Mouse (Mus musculus) stomach, embryonic 16.5 days (tissue): ENCODE data around the gene Per2. TPM values are rescaled to one million over a fixed set of nuclear protein-coding genes. Genes with fewer than 3 reads are reported as not detected.
"Not testable (repeated sequence)": the region's sequence is repeated elsewhere in the genome, so short reads cannot be mapped to it uniquely, and the experiment has no call there.

Experiments used
- ATAC-seq: fragments of 200-750 bp; cut with Nextera tagmentation; 2 replicates; pipeline ENCODE4 v1.8.0; 2017; ENCODE audit warnings: moderate number of reproducible peaks, moderate TSS enrichment; ENCODE audit not compliant: insufficient read depth, low FRiP score
- H3K27ac ChIP-seq: fragments of 300-500 bp; sonication (generic); 2 replicates; pipeline ENCODE4 v1.5.1; 2014; ENCODE audit warnings: low read length
- H3K27me3 ChIP-seq: fragments of 300-500 bp; sonication (generic); 2 replicates; pipeline ENCODE4 v1.6.1; 2014; ENCODE audit warnings: low read length, control low read depth, mixed read lengths; ENCODE audit not compliant: control insufficient read depth, insufficient read depth
- H3K36me3 ChIP-seq: fragments of 300-500 bp; sonication (generic); 2 replicates; pipeline ENCODE4 v1.6.1; 2014; ENCODE audit warnings: low read length; ENCODE audit not compliant: control insufficient read depth, insufficient read depth
- H3K4me1 ChIP-seq: fragments of 300-500 bp; sonication (generic); 2 replicates; pipeline ENCODE4 v1.6.1; 2014; ENCODE audit warnings: low read length, control low read depth, mixed read lengths; ENCODE audit not compliant: control insufficient read depth, insufficient read depth
- H3K4me2 ChIP-seq: fragments of 300-500 bp; sonication (generic); 2 replicates; pipeline ENCODE4 v1.6.1; 2014; ENCODE audit warnings: low read depth, low read length, mixed read lengths
- H3K4me3 ChIP-seq: fragments of 300-500 bp; sonication (generic); replicated peaks from 2 replicates; pipeline ENCODE4 v1.5.1; 2014; ENCODE audit warnings: mild to moderate bottlenecking, low read length
- H3K9ac ChIP-seq: fragments of 300-500 bp; sonication (generic); 2 replicates; pipeline ENCODE4 v1.6.1; 2014; ENCODE audit warnings: low read length
- H3K9me3 ChIP-seq: fragments of 300-500 bp; sonication (generic); replicated peaks from 2 replicates; pipeline ENCODE4 v1.6.1; 2016; ENCODE audit warnings: low read length, control low read depth; ENCODE audit not compliant: control insufficient read depth
- WGBS: fragments of 180-500 bp; shearing (Covaris S2); extraction: QIAGEN DNeasy Blood & Tissue Kit; methylation state at CpG from one replicate; pipeline ENCODE4 v1.1.7; 2014; 5-methylcytosine and 5-hydroxymethylcytosine counted together
- polyA plus RNA-seq: library from polyadenylated mRNA; unstranded; fragments of >200 nt; fragmentation: Nextera tagmentation; extraction: Ambion mirVana; gene quantifications from 2 replicates; pipeline ENCODE4 v1.2.1, GENCODE M21; 2015

The Per2 gene
- polyA plus RNA-seq, 1 experiment from 2014 or later: 7.7 TPM

DNA sequence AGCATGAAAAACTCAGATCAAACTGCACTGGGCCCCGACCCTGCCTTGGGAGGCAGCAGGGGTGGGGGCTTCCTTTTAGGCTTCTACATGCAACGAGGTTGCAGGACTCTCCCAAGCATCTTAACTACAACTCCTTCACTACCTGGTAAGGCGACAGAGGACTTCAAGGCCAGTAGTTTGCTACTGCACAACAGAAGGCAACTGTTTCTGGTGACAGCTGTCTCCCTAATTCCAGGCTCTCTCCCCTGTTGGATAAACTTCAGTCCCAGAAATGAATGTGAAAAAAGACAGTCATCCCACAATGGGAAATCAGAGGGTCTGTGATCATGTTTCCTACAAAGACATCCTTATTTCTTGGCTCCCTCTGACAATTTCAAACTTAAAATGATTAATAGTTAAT lies 26.3 kb upstream of the Per2 start:
- ATAC-seq: no peak
- WGBS: 70% methylated on average over 3 of the region's 3 CpGs
- no peaks in the 10 kb centered on the region for H3K36me3 ChIP-seq
- no peak overlapping the region for H3K9ac ChIP-seq
- H3K4me1 ChIP-seq: peaks cover 5% of the 10 kb centered on the region
- H3K9me3 ChIP-seq: no peaks in the 10 kb centered on the region
- no peak overlapping the region for H3K4me2 ChIP-seq
- H3K27ac ChIP-seq: no peak overlapping the region
- H3K4me3 ChIP-seq: no peak overlapping the region
- H3K27me3 ChIP-seq: no peaks in the 10 kb centered on the region

DNA sequence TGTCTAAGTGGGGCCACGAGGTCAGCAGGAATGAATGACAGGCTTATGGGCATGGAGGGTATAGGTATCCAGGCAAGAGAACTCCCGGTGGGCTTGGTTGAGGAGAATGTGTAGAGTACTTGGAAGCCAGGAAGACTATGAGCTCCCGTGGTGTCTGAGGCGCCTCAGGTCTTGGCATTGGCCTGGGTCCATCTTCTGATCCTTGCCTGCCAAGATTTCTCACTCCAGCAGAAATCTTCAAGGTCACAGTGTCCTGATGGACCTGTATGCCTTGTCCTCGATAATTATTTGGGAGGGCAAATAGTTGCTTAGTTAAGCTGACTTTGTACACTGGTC lies 24.9 kb upstream of the Per2 start:
- Histone ChIP-seq H3K36me3 (no peaks in the 10 kb centered on the region), H3K4me3 (no peak overlapping the region), H3K9ac (0 out of 2 replicates have a peak overlapping the region, but pooled peaks have one; percentile 29), H3K4me1 (peaks cover 5% of the 10 kb centered on the region), H3K27me3 (no peaks in the 10 kb centered on the region), H3K27ac (no peak overlapping the region), H3K4me2 (no peak overlapping the region), H3K9me3 (no peaks in the 10 kb centered on the region)
- no peak for ATAC-seq
- 75% methylated on average over 5 of the region's 5 CpGs for WGBS

DNA sequence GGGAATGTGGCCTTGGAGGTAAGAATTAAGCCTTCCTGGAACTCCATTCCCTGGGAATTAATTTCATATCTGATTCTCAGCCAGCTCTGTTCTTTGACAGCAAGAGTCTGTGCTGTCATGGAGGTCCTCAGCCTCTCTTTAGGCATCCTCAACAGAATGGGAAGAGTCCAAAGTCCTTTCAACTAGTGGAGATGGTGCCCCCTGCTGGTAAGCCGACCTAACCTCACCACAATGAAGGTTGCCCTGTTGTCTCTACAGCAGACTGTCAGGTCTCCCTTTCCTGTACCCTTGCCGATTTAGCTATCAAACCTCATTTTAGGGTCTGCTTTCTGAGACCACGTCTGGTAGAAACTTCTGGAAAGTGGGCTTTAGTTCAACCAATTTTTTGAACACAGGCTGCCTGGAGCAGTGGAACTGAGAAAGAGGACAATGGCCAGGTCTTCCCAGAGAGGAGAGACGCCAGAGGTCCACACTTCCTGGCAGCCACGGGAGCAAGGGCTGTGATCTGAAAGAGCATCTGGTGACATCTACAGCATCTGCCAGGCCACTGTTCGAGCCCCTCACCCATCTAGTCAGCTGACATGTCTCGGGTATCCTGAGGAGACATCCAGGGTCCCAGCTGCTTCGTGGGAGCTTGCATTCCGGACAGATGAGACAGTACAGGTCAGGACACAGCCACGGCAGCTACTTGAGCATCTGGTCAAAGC lies 24.3 kb upstream of the Per2 start:
- Histone ChIP-seq H3K36me3 (no peaks in the 10 kb centered on the region), H3K9me3 (no peaks in the 10 kb centered on the region), H3K9ac (0 out of 2 replicates have a peak overlapping the region, but pooled peaks have one; percentile 29), H3K4me2 (no peak overlapping the region), H3K4me1 (peaks cover 5% of the 10 kb centered on the region), H3K27ac (no peak overlapping the region), H3K4me3 (no peak overlapping the region), H3K27me3 (no peaks in the 10 kb centered on the region)
- ATAC-seq: peak; percentile 82; the same call in 1 of the 2 replicates
- 33% methylated on average over 10 of the region's 10 CpGs for WGBS

DNA sequence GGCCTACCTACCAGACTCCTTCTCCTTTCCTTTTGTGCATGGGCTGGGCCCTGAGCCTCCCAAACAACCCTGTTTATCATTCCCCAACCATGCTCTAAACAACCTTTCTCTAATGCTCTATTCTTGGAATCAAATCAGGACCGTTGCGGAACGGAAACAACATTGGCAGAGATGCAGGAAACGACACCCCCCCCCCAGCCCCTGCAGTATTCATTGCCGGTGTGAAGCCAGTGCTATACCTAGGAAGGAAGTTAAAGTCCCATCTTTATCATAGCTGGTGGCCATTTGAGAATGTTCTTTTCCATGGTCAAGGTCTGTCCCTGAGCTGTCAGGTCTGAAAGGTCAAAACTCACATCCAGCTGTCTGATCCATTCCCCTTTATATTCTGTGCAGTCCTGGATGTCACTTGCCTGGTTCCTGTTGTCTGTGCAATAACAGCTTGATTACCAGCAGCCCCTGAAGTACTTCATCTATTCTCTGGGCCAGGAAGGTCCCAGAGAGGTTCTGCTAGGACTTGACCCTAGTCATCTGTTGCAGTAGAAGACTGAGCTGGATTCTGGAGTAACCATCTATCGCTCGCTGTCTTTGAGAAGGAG lies 23.6 kb upstream of the Per2 start:
- ATAC-seq: no peak
- H3K27me3 ChIP-seq: no peaks in the 10 kb centered on the region
- H3K4me3 ChIP-seq: no peak overlapping the region
- H3K4me1 ChIP-seq: peaks cover 5% of the 10 kb centered on the region
- H3K4me2 ChIP-seq: no peak overlapping the region
- H3K36me3 ChIP-seq: no peaks in the 10 kb centered on the region
- H3K27ac ChIP-seq: no peak overlapping the region
- no peaks in the 10 kb centered on the region for H3K9me3 ChIP-seq
- no peak overlapping the region for H3K9ac ChIP-seq
- 69% methylated on average over 7 of the region's 7 CpGs for WGBS

DNA sequence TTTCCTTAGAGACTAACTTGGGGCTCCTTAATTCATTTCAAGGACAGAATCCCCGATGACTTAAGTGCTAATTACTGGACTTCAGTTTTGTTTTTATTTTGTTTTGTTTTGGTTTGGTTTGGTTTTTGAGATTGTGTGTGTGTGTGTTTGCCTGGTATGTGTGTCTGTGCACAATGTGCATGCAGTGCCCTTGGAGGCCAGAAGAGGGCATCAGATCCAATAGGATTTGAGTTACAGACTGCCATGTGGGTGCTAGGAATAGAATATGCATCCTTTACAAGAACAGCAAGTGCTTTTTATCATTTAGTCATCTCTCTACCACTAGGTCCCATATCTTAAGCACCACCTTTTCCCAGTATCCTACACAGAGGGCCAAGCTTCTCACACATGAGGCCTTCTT lies 19.8 kb upstream of the Per2 start:
- no peak for ATAC-seq
- Histone ChIP-seq H3K27ac (no peak overlapping the region), H3K4me3 (no peak overlapping the region), H3K9ac (no peak overlapping the region), H3K4me2 (no peak overlapping the region), H3K9me3 (no peaks in the 10 kb centered on the region), H3K36me3 (no peaks in the 10 kb centered on the region), H3K4me1 (peaks cover 5% of the 10 kb centered on the region), H3K27me3 (no peaks in the 10 kb centered on the region)
- WGBS: 97% methylated on average over 1 of the region's 1 CpGs

DNA sequence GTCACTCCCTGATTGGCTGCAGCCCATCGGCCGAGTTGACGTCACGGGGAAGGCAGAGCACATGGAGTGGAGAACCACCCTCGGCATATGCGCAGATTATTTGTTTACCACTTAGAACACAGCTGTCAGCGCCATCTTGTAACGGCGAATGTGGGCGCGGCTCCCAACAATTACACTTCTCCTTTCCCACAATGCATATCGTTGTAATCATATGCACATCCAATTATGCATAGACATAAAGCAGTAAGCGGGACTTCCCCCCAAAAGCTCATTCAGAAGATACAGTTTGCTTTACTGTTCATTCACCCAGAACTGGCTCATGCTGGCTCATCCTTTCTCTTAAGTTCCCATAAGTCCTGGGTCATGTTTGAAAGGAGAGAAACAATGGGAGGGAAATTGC lies 19.0 kb upstream of the Per2 start:
- not testable (repeated sequence) for H3K4me2 ChIP-seq, H3K27me3 ChIP-seq, ATAC-seq, H3K9me3 ChIP-seq, H3K9ac ChIP-seq, H3K4me3 ChIP-seq, H3K27ac ChIP-seq, H3K4me1 ChIP-seq, H3K36me3 ChIP-seq
- WGBS: 95% methylated on average over 8 of the region's 13 CpGs

DNA sequence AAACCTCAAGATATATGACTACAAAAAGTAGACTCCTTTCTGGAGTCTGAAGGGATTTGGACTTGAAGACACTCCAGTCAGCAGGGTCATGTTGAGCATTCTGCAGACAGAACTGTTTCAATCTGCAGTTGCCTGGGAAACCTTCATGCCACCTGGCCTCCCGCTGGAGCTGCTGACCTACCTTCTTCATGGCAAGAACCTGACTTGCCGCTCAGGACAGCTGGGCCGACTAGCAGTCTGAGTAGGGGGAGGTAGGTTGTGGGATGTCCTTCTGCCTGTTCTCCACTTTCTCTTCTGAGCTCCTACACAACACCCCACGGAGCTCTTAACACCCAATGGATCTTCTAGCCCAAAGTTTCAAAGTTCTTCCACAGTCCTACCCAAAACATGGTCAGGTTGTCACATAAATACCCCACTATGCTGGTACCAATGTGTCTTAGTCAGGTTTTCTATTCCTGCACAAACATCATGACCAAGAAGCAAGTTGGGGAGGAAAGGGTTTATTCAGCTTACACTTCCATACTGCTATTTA lies 10.8 kb upstream of the Per2 start:
- WGBS: 77% methylated on average over 4 of the region's 4 CpGs
- Histone ChIP-seq H3K4me2 (no peak overlapping the region), H3K4me1 (peaks cover 3% of the 10 kb centered on the region; the same call in 1 of the 2 replicates), H3K4me3 (no peak overlapping the region), H3K27ac (no peak overlapping the region), H3K27me3 (no peaks in the 10 kb centered on the region), H3K9ac (no peak overlapping the region), H3K36me3 (no peaks in the 10 kb centered on the region), H3K9me3 (no peaks in the 10 kb centered on the region)
- no peak for ATAC-seq

DNA sequence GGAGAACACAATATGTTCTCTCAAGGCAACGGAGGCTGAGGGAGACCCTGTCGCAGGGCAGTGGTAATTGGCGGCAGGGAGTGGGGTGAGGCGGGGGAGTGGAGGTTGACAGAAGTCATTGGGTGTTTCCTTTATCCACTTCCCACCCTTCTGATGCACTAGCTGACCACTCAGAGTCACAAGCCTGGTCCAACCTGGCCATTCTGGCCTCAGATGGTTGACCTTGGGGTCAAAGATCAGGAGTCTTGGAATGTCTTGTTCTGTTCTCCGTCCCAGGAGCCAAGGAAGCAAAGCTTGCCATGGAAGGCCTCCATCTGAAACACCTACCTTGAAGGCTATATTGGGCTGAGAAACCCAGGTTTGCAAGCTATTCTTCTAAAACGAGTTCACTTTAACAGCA lies 7.1 kb upstream of the Per2 start:
- peaks cover 9% of the 10 kb centered on the region; the same call in 1 of the 2 replicates for H3K4me1 ChIP-seq
- ATAC-seq: no peak
- H3K4me3 ChIP-seq: no peak overlapping the region
- WGBS: 82% methylated on average over 6 of the region's 6 CpGs
- H3K36me3 ChIP-seq: no peaks in the 10 kb centered on the region
- H3K27ac ChIP-seq: no peak overlapping the region
- H3K27me3 ChIP-seq: no peaks in the 10 kb centered on the region
- H3K9ac ChIP-seq: no peak overlapping the region
- no peaks in the 10 kb centered on the region for H3K9me3 ChIP-seq
- no peak overlapping the region for H3K4me2 ChIP-seq

DNA sequence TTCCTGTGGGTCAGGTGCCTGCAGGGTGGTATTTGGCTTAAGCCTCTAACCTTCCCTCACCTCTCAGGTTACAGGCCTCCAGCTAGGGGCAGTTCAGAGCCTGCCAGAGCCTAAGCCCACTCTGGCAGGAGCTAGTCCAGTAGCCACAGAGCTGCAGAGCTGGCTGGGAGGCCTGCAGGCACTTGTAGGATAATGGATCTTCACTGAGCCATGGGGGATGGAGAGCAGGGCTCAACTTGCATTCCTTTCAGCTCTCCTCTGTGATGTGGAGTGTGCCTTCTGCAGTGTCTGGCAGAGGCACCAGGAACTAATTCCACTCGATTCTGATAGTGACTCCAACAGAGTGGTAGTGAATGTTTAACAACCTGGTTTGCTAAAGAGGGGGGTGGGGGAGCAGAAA lies 6.1 kb upstream of the Per2 start:
- H3K9me3 ChIP-seq: no peaks in the 10 kb centered on the region
- peak; percentile 73; the same call in 1 of the 2 replicates for ATAC-seq
- H3K36me3 ChIP-seq: no peaks in the 10 kb centered on the region
- WGBS: 16% methylated on average over 1 of the region's 1 CpGs
- H3K4me2 ChIP-seq: no peak overlapping the region
- no peak overlapping the region for H3K4me3 ChIP-seq
- no peaks in the 10 kb centered on the region for H3K27me3 ChIP-seq
- H3K27ac ChIP-seq: peak overlapping the region; percentile 64
- peaks cover 10% of the 10 kb centered on the region; the same call in 1 of the 2 replicates for H3K4me1 ChIP-seq
- 0 out of 2 replicates have a peak overlapping the region, but pooled peaks have one; percentile 21 for H3K9ac ChIP-seq
